Mouse (Mus musculus) kidney, adult 9 months (tissue): ENCODE results near the gene Per2.

Source experiments
- DNase-seq: peaks from one replicate; pipeline ENCODE4 v3.0.0; 2022

Gene Per2

DNA sequence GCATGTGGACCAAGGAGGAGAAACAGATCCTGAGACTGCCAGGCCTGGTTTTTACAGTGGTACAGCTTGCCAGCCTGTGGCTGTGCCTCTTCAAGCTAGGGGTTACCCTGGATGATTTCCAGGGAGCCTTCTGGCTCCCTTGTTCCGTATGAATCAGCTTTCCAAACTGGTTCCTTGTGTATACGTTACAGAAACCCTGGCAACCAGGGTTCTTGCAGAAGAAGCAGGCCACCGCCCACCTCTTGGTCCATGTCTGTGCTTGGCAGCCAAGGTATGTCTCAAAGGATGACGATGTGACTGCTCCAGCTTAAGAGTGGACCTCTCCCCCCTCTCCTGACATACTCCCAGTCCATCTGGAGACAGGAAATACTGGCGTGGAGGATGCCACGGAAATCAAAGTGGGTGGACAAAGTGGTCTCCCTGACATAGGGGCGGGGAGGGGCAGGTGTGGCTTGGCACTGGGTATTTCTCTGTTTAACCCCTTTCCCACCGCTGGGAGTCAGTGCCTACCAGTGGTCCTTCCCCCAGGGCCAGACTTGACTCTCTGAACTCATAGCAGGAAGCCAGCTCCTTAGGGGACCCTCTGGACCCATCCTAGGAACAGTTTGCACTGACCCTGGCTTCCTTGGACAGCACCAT, 782 bp downstream of the Per2 start:
- DNase-seq = peak; percentile 72

GRCm38 (mm10) chr1:91457698-91458097, 1.4 kb downstream of the Per2 start:
- peak; percentile 39 for DNase-seq

GRCm38 (mm10) chr1:91457116-91457515, 2.0 kb downstream of the Per2 start:
- peak; percentile 38 for DNase-seq

GRCm38 (mm10) chr1:91456301-91456801, 2.8 kb downstream of the Per2 start:
- peak; percentile 82 for DNase-seq

GRCm38 (mm10) chr1:91455661-91456161, 3.4 kb downstream of the Per2 start:
- peak; percentile 94 for DNase-seq

- peak; percentile 31 for DNase-seq
Observed at GRCm38 (mm10) chr1:91454927-91455326, 4.2 kb downstream of the Per2 start.

GRCm38 (mm10) chr1:91454366-91454765, 4.8 kb downstream of the Per2 start:
- peak; percentile 66 for DNase-seq

DNA sequence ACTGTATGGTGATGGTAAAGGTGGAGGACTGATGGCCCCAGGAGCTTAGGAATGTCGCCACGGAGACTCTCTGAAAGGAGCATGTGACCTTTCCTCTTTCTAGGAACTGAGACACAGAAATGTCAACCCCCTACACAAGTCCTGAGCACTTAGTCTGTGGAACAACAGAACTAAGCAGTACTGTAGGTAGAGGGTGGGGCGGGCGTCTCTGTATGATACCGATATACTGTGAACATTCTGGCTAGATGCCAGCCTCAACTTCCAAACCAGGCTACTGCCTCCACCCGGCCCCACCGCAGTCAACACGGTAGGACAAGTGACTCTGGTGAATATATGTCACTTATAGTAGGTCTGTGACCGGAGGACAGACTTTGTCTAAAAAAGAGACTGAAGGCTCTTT, 5.2 kb downstream of the Per2 start:
- no peak for DNase-seq

DNA sequence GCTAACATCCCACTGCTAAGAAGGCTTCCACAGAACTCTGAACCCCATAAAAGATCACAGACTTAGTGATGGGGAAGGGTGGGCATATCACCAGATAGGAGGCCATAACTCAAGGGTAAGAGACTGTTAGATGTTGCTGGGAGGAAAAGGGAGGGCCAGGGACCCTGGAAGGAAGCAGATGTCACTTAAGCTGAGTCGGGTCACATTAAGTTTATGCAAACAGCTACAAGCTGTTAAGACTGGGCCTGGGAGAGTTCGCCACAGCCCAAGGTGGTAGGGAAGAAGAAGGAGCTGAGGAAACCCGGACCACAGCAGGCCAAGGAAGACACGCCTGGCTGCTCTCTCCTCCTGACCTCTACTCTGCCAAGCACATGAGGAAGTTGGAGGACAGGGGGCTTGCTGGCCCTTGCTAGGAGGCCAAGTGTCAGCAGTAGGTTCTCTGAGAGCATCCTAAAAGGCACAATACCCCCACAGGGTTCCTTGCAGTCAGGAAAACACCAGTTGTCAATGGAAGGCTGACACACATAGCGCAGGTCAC, 7.5 kb downstream of the Per2 start:
- peak; percentile 55 for DNase-seq

GRCm38 (mm10) chr1:91450851-91451250, 8.3 kb downstream of the Per2 start:
- no peak for DNase-seq

GRCm38 (mm10) chr1:91448688-91449087, 10.4 kb downstream of the Per2 start:
- DNase-seq = no peak

DNA sequence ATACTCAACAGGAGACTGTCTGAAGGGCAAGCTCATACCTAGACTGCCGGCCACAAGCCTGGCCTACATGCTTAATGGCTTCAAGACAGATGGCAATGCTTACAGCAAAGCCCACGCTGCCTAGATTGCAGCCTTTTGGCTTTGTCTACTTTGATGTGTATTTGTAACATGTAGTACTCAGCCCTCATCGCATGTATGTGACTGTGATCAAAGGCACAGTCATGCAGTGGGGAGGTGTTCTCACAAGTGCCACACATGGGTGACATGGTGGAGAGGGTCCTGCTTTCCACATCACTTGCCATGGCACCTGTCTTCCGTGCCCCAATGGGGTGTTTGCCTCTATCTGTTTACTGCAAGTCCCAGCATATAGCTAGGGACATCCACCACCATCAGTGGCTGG, 12.6 kb downstream of the Per2 start:
- no peak for DNase-seq

DNA sequence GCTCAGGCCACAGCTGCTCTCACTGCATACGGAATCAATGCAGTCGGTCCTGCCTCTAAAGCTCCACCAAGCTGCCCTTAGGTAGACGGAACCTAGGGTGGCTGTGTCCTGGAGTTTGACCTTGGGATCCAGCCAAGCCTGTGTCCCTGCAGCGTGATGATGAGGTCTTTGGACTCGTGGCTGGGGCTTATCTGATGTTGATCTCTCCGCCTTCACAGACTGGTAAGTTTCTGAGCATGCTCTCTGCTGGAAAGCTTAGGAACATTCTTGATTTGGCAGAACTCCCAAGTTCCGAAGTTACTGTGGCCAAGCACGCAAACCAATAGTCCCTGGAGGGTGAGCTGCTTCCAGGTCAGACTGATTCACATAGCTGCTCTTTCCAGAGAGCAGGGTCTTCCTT, 13.1 kb downstream of the Per2 start:
- peak; percentile 98 for DNase-seq

DNA sequence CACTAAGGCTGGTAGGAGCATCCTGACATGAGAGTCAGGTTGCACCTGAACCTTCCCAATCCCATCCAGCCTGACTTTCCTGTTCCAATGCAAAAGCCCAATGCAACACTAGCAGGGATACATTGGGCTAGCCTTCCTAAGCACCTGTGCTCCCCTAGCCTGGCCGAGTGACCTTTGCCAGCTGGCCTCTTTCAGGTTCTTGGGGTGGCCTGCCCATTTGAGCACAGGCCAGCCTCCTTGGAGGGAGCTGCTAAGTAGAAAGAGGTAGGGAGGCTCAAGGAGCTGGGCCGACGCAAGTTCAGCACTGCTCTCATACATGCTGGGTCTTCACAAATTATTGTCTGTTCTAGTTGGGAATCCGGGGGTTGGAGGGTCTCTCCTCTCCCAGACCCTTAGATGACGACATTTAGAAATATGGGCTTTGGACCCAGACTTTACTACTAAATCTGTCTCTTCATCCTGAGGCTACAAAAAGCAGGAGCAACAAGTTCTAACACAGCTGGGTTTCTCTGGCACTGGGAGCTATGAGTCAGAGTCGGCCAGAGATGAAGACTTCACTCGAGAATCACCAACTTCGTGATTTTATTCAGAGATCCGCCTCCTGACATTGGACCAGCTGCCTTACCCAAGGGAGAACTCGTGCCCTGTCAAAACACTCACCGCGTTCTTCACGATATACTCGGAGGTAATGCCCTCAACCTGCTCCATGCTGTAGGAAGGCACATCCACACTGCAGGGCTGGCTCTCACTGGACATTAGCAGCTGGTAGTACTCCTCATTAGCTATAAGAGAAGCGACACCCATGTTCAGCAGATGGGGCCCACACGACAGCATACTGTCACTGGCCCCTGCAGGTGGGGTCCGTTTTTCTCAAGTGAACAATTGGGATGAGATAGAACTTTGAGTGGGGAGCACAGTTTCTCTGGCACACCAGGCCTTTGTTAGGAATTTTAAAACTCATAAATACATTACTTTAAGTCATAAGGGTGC, 14.0 kb downstream of the Per2 start:
- DNase-seq = no peak

DNA sequence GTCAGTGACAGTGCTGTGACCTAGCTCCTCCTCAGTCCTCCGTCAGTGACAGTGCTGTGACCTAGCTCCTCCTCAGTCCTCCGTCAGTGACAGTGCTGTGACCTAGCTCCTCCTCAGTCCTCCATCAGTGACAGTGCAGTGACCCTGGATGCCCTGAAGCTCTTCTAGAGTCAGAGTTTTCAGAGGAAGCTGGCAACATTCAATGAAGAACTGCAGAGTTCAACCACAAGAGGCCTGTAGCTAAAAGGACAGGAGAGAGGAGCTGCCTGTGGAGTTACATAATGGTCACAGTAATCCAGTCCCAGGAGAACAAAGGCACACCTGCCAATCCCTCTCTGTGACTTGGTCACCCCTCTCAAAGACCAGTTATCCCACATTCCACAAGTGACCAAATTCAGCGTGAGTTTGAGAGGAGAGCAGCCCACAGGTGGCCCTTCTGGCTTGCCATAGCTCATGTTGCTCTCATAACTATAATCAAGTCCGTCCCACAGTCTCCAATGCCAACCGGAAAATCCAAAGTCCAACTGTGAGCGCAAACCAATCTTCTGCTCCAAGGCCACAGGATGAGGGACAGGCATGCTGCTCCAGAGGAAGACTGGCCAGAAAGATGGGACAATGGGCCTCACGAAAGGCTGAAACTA, 16.7 kb downstream of the Per2 start:
- DNase-seq = peak; percentile 92

DNA sequence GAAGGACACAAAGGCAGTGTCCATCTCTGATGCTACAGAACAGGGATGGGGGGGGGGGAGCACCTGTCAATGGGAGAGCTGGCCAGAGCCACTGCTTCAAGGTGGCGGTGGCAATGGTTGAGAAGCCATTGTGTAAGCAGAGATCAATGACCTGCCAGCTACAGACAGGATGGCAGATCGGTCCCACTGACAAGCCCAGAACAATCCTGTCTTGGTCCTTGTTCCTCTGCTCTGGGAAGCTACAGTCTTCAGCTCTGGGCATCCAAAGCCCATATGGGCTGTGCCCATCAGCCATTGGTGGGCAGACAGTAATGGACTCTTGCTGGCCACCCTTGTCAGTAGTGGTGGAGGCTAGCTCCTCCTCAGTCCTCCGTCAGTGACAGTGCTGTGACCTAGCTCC, 17.3 kb downstream of the Per2 start:
- no peak for DNase-seq

- DNase-seq = peak; percentile 47
Observed at GRCm38 (mm10) chr1:91439776-91440175, 19.3 kb downstream of the Per2 start.

DNA sequence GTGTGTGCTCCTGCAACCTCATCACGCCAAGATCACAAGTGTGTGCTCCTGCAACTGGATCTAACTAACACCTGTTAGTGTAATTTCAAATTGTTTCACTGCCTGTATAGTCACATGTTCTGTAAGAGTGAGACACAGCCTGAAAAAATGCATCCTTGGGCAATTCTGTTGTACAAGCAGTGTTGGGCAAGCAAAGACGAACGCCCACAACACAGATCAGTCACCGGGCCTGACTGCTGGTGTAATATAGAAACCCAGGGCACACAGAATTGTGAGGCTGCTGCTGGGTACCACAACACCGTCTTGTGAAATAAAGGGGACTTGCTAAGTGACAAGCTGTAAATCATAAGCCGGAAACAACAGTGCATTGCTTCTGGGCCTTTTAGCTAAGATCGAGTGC, 21.6 kb downstream of the Per2 start:
- no peak for DNase-seq

DNA sequence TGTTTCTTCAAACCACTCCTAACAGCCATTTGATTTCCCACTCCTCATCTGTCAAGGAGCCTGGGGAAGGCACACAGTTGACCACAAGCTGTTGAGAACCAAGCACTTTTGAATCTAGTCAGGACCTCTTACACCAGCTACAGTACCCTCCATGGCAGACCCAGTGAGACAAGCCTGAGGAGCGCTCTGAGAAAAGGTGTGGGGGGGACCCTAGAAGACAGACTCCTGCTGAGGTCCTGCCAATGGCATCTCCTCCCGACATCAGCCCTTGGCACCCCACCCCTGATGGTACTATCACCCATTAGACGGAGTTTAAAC, 22.1 kb downstream of the Per2 start:
- DNase-seq = no peak

GRCm38 (mm10) chr1:91436380-91437082, 22.6 kb downstream of the Per2 start:
- peak; percentile 97 for DNase-seq

- DNase-seq = no peak
Observed at GRCm38 (mm10) chr1:91435606-91436130, 23.5 kb downstream of the Per2 start.

DNA sequence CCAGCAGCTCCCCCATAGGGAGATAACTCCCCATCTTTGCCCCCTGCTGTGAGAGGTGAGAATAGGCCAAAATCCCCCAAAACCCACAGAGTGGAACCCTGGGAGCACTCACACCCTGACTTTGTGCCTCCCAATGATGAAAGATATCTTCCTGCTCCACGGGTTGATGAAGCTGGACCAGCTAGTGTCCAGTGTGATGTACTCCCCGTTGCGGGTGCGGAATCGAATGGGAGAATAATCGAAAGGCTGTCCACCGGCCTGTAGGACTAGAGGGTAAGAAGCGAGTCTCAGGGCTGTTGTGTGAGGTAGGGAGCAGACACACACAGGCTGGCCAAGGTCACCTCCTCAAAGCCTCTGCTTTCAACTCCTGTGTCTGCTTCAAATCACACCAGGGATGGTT, 24.2 kb downstream of the Per2 start:
- no peak for DNase-seq
